Mouse (Mus musculus): Measurements from ENCODE around the gene Atg4b. TPM values are rescaled to one million over a fixed set of nuclear protein-coding genes. Genes with fewer than 3 reads are reported as not detected.
"Not testable (repeated sequence)": the region's sequence is repeated elsewhere in the genome, so short reads cannot be mapped to it uniquely, and the experiment has no call there.

Atg4b gene
- total RNA-seq, 1 experiment = 32.7 TPM

DNA sequence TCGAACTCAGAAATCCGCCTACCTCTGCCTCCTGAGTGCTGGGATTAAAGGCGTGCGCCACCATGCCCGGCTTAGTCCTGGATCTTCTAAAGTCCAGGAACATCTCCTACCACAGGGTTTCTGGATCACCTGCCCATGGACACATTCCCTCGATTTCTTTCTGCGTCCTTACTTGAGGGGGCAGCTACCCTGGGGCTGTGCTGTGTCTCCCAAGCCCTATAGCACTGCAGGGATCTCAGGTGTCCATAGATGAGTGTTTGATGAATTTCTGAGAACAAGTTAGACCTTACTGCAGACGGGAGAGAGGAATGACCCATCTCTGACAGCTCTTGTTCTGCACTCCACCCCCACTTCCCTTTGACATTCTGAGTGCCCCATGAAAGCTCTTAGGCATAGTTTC, 86.0 kb downstream of the Atg4b start:
- DNase-seq (ENCODE audit: low read depth, low spot score) = no peak
- no peaks in the 10 kb centered on the region for H3K9me3 ChIP-seq (ENCODE audit: control insufficient read depth, insufficient read depth, low read depth, low read length)
- H3K27ac ChIP-seq (ENCODE audit: insufficient read depth, low read depth, low read length, poor library complexity, severe bottlenecking) = no peak overlapping the region
- H3K4me3 ChIP-seq (ENCODE audit: insufficient read depth in 1 of 2, low read depth in 1 of 2, low read length in 2 of 2, poor library complexity in 1 of 2, severe bottlenecking in 1 of 2) = no peak overlapping the region
- peaks cover 4% of the 10 kb centered on the region; the same call in 1 of the 2 replicates for H3K36me3 ChIP-seq (ENCODE audit: control insufficient read depth, insufficient read depth, low read length, poor library complexity, severe bottlenecking)
- no peak overlapping the region for H3K9ac ChIP-seq (ENCODE audit: insufficient read depth, low read depth, low read length, poor library complexity, severe bottlenecking)
- in situ Hi-C loops (cut with MboI; ENCODE audit: low sequenced_read_pairs in 2 of 2, unreplicated experiment in 2 of 2) = no loop called here
- no peak for TF ChIP-seq HCFC1 (IDR thresholded peaks at IDR 0.05; ENCODE audit: borderline replicate concordance, insufficient read depth, low read length)
- no peak for TF ChIP-seq ZC3H11A (IDR thresholded peaks at IDR 0.05; ENCODE audit: borderline replicate concordance, low read depth, low read length)
- TF ChIP-seq ZNF384 (IDR thresholded peaks at IDR 0.05; ENCODE audit: low read depth, low read length) = no peak
- no peak for TF ChIP-seq MAFK (IDR thresholded peaks at IDR 0.05; ENCODE audit: insufficient read depth, low read depth, low read length)
- no peak for TF ChIP-seq CHD2 (IDR thresholded peaks at IDR 0.05; ENCODE audit: low read depth, low read length)
- H3K4me1 ChIP-seq (ENCODE audit: control insufficient read depth in 2 of 2, insufficient read depth in 2 of 2, low read length in 2 of 2, poor library complexity in 1 of 2) = peaks cover 0 to 2% of the 10 kb centered on the region in 2 experiments; a peak in 1 of 4 replicates

DNA sequence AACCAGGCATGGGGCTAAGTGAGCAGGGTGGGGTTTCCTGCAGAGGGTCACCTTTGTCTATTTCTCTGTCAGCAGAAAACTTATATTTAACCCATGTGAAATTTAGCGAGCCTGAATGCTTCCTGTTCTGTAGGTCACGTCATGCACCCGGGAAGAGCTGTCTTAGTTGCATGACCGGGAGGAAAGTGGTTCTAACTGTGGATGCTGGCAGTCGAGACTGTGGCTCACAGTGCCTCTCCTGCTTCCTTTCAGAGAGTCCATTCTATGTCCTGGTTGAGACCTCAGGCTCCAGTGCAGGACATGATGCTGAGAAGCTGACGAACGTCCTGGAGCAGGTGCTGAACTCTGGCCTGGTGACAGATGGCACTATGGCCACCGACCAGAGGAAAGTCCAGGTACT, 87.3 kb downstream of the Atg4b start:
- DNase-seq (ENCODE audit: low read depth, low spot score); H3K4me1 ChIP-seq (ENCODE audit: control insufficient read depth in 2 of 2, insufficient read depth in 2 of 2, low read length in 2 of 2, poor library complexity in 1 of 2); H3K36me3 ChIP-seq (ENCODE audit: control insufficient read depth, insufficient read depth, low read length, poor library complexity, severe bottlenecking); H3K4me3 ChIP-seq (ENCODE audit: insufficient read depth in 1 of 2, low read depth in 1 of 2, low read length in 2 of 2, poor library complexity in 1 of 2, severe bottlenecking in 1 of 2); H3K9ac ChIP-seq (ENCODE audit: insufficient read depth, low read depth, low read length, poor library complexity, severe bottlenecking); in situ Hi-C loops (cut with MboI; ENCODE audit: low sequenced_read_pairs in 2 of 2, unreplicated experiment in 2 of 2); H3K27ac ChIP-seq (ENCODE audit: insufficient read depth, low read depth, low read length, poor library complexity, severe bottlenecking); H3K9me3 ChIP-seq (ENCODE audit: control insufficient read depth, insufficient read depth, low read depth, low read length): not testable (repeated sequence)

Other genes starting within 250 kb of the Atg4b start
- 2.5 and 2.8 TPM in 2 replicates for gene Farp2, start 239.4 kb upstream of the Atg4b start, total RNA-seq (2012; rRNA removed)
- gene Stk25, start 92.8 kb upstream of the Atg4b start, total RNA-seq (2012; rRNA removed) = 62.0 and 79.3 TPM in 2 replicates
- 21.1 and 26.9 TPM in 2 replicates for gene Bok, start 65.8 kb upstream of the Atg4b start, total RNA-seq (2012; rRNA removed)
- gene Thap4, start 3.4 kb downstream of the Atg4b start, total RNA-seq (2012; rRNA removed) = 46.2 and 53.9 TPM in 2 replicates
- gene Dtymk, start 50.4 kb downstream of the Atg4b start, total RNA-seq (2012; rRNA removed) = 304 and 331 TPM in 2 replicates
- 23.2 and 26.5 TPM in 2 replicates for gene Ing5, start 52.5 kb downstream of the Atg4b start, total RNA-seq (2012; rRNA removed)
- gene D2hgdh, start 73.4 kb downstream of the Atg4b start, total RNA-seq (2012; rRNA removed) = 10.9 and 11.0 TPM in 2 replicates
- gene Gal3st2, start 109.8 kb downstream of the Atg4b start, total RNA-seq (2012; rRNA removed) = not detected in 2 replicates
- 0.16 TPM in 1 of 2 replicates, not detected in the other for gene Gal3st2b, start 166.8 kb downstream of the Atg4b start, total RNA-seq (2012; rRNA removed)
- 0.04 and 0.11 TPM in 2 replicates for gene Gal3st2c, start 239.0 kb downstream of the Atg4b start, total RNA-seq (2012; rRNA removed)